Mouse (Mus musculus) midbrain, embryonic 14.5 days (tissue): ENCODE data around the gene Zfp451. TPM values are rescaled to one million over a fixed set of nuclear protein-coding genes. Genes with fewer than 3 reads are reported as not detected.
"Not testable (repeated sequence)": the region's sequence is repeated elsewhere in the genome, so short reads cannot be mapped to it uniquely, and the experiment has no call there.

Experiments
- ATAC-seq: fragments of 200-750 bp; cut with Nextera tagmentation; 2 replicates; pipeline ENCODE4 v1.8.0; 2017; ENCODE audit warnings: moderate number of reproducible peaks, moderate library complexity; ENCODE audit not compliant: low FRiP score, low TSS enrichment
- DNase-seq: peaks from one replicate; pipeline ENCODE4 v3.0.0-alpha.2; 2015
- H3K27ac ChIP-seq: fragments of 300-500 bp; sonication (generic); replicated peaks from 2 replicates; pipeline ENCODE4 v1.5.1; 2014; ENCODE audit warnings: mild to moderate bottlenecking, low read depth, low read length, moderate library complexity
- H3K27me3 ChIP-seq: fragments of 300-500 bp; sonication (generic); 2 replicates; pipeline ENCODE4 v1.6.1; 2014; ENCODE audit warnings: low read length, control low read depth, mixed read lengths; ENCODE audit not compliant: control insufficient read depth, insufficient read depth
- H3K36me3 ChIP-seq: fragments of 300-500 bp; sonication (generic); 2 replicates; pipeline ENCODE4 v1.6.1; 2014; ENCODE audit warnings: low read length, control low read depth; ENCODE audit not compliant: control insufficient read depth, insufficient read depth
- H3K4me1 ChIP-seq: fragments of 300-500 bp; sonication (generic); 2 replicates; pipeline ENCODE4 v1.6.1; 2014; ENCODE audit warnings: mild to moderate bottlenecking, antibody characterized with exemption, low read length, control low read depth; ENCODE audit not compliant: control insufficient read depth, insufficient read depth
- H3K4me2 ChIP-seq: fragments of 300-500 bp; sonication (generic); 2 replicates; pipeline ENCODE4 v1.6.1; 2014; ENCODE audit warnings: mild to moderate bottlenecking, low read length, moderate library complexity
- H3K4me3 ChIP-seq: fragments of 300-500 bp; sonication (generic); replicated peaks from 2 replicates; pipeline ENCODE4 v1.5.1; 2014; ENCODE audit warnings: low read depth, low read length
- H3K9ac ChIP-seq: fragments of 300-500 bp; sonication (generic); replicated peaks from 2 replicates; pipeline ENCODE4 v1.6.1; 2014; ENCODE audit warnings: mild to moderate bottlenecking, low read length, moderate library complexity
- H3K9me3 ChIP-seq: fragments of 300-500 bp; sonication (generic); 2 replicates; pipeline ENCODE4 v1.6.1; 2016; ENCODE audit warnings: low read length, control low read depth, mixed read lengths; ENCODE audit not compliant: control insufficient read depth
- WGBS: fragments of 180-500 bp; shearing (Covaris S2); extraction: QIAGEN DNeasy Blood & Tissue Kit; methylation state at CpG from one replicate; pipeline ENCODE4 v1.1.7; 2014; 5-methylcytosine and 5-hydroxymethylcytosine counted together
- polyA plus RNA-seq: library from polyadenylated mRNA; unstranded; fragments of >200 nt; fragmentation: Nextera tagmentation; extraction: Ambion mirVana; gene quantifications from 2 replicates; pipeline ENCODE4 v1.2.1, GENCODE M21; 2014

The Zfp451 gene
- 58.2 and 70.6 TPM in 2 replicates for polyA plus RNA-seq

DNA sequence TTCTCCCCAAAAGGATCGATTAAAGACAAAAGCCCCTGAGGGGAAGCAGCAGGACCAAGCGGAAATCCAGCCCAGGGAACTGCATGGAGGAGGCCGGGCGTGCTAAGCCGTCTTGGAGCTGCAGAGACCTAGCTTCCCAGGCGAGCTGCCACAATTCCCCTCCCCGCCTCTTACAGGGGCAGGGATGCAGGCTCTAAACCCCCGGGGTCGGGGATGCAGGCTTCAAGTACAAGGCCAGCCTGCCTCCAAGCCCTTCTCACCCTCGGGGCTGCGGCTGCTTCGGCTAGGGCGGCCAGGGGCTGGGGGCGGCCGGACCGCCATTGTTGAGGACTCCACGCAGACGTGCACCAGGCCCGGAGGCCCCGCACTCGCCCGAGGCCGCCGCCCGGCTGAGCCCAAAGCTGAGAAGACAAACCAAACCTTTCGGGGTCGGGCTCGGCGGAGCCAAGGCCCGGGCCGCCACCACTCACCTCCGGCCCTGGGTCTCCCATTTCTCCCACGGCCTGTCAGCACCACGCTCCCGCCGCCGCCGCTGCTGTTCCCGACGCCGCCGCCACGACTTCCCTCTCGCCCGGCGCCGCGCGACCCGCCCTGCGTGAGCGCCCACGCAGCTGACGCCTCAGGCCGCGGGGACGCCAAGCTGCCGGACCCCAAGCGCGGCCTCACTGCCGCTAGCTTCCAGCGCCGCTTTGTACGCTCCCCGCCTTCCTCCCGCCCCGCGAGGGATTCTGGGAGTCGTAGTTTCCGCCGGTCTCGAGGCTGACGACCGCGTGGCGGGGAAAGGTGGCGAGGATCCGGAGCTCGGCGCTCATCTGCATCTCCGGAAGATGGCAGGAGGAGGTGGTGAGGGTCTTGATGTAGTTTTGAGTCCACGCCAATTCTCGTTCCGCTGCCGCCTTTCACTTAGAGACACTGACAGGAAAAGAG lies at the start of gene Zfp451:
Zfp451 (minus strand) TSS at position 728 of the 927 bp plus-strand sequence.
- Histone ChIP-seq H3K9ac (peak within 1 kb of the TSS; percentile 99), H3K27me3 (no peaks in the 10 kb centered on the region), H3K4me3 (peak within 1 kb of the TSS; percentile 98), H3K36me3 (peaks cover 26% of the 10 kb centered on the region), H3K4me2 (peak within 1 kb of the TSS; percentile 82), H3K27ac (peak within 1 kb of the TSS; percentile 96), H3K9me3 (no peaks in the 10 kb centered on the region), H3K4me1 (peaks cover 10% of the 10 kb centered on the region)
- WGBS = under 1% methylated on average over 84 of the region's 85 CpGs
- DNase-seq = peak; percentile 98
- peak; percentile 96 for ATAC-seq

DNA sequence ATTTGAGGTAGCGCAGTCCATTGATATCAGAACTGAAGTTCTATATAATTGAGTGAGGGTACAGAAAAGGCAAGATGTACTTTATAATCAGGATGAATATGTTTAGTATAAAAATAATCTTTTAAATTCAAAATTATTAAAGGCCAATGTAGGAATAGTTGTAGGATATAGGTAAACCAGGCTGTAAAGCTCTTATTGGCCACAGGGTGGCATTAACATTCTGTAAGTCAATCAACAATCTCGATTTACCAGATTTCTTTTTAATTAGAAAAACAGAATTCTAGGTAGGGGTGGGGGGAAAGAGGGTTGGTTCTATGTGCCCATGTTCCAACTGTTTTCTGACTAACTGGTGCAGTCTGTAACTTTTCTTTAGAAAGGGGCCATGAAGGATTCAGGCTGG lies 32.4 kb upstream of the Zfp451 start:
- Histone ChIP-seq H3K9me3 (no peaks in the 10 kb centered on the region), H3K9ac (no peak overlapping the region), H3K4me3 (no peak overlapping the region), H3K27ac (no peak overlapping the region), H3K4me2 (no peak overlapping the region), H3K27me3 (no peaks in the 10 kb centered on the region), H3K36me3 (no peaks in the 10 kb centered on the region), H3K4me1 (no peaks in the 10 kb centered on the region)
- DNase-seq = no peak
- 94% methylated on average over 2 of the region's 2 CpGs for WGBS
- ATAC-seq = no peak

DNA sequence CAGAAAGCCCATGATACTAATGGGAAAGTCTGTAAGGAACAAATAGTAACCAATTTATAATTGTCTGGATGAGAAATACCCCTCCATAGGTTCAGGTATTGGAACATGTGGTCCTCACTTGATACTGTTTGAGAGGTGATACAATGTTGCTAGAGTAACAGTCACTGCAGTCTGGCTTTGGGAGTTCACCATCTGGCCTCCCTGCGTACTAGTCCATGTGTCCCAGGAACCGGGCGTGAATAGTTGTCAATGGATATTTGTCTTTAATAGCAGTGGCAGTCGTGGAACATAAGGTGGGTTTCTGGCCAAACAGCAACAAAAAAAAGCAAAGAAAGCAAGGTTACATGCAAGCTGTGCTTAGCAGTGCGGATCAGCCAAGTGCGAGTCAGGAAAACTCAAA lies 29.4 kb upstream of the Zfp451 start:
- no peak overlapping the region for H3K4me3 ChIP-seq
- no peak for DNase-seq
- 69% methylated on average over 6 of the region's 6 CpGs for WGBS
- no peaks in the 10 kb centered on the region for H3K4me1 ChIP-seq
- no peak overlapping the region for H3K27ac ChIP-seq
- no peak overlapping the region for H3K9ac ChIP-seq
- H3K36me3 ChIP-seq = no peaks in the 10 kb centered on the region
- H3K27me3 ChIP-seq = no peaks in the 10 kb centered on the region
- ATAC-seq = no peak
- no peak overlapping the region for H3K4me2 ChIP-seq
- no peaks in the 10 kb centered on the region for H3K9me3 ChIP-seq

DNA sequence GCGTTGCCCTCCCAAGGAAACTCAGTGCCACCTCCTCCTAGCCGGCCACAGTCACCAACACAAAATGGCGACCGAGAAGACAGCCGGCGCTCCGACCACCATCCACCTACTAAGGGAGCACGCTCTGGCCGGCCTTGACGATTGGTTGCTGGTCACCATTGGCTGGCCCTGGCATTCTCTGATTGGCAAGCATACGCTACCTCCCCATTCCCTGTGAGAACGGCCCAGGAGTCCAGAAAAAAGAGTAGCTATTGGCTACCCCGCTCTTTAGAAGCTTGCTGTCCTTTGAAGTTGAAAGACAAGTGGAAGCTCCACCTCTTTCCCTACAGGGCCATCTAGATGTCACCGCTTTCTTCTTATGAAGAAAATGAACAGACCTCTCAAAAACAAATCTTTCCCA lies 24.6 kb upstream of the Zfp451 start:
- H3K27me3 ChIP-seq, H3K36me3 ChIP-seq, H3K4me2 ChIP-seq, ATAC-seq, H3K4me1 ChIP-seq, H3K9me3 ChIP-seq, DNase-seq, H3K4me3 ChIP-seq, H3K9ac ChIP-seq, H3K27ac ChIP-seq: not testable (repeated sequence)
- WGBS = 96% methylated on average over 14 of the region's 14 CpGs

DNA sequence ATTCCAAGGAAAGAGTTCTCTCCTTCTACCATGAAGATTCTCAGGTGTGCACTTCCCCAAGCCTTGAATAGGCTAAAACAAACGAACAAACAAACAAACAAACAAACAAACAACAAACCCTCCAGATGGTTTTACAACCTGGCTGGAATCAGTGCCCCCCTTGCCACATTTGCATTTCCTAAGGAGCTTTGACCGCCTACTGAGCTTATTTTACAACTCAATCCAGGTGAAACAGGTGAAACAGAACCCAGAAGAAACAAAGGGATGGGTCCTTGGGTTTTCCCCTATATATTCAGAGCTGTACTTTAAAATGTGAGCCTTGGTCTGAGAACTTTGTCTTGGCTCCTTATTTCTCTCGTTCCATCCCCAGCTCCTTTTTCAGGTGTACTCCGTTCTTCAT lies 16.2 kb upstream of the Zfp451 start:
- no peaks in the 10 kb centered on the region for H3K9me3 ChIP-seq
- ATAC-seq (no peak), DNase-seq (no peak)
- H3K27me3 ChIP-seq = no peaks in the 10 kb centered on the region
- no peak overlapping the region for H3K9ac ChIP-seq
- H3K27ac ChIP-seq = no peak overlapping the region
- no peaks in the 10 kb centered on the region for H3K4me1 ChIP-seq
- H3K36me3 ChIP-seq = no peaks in the 10 kb centered on the region
- H3K4me3 ChIP-seq = no peak overlapping the region
- no peak overlapping the region for H3K4me2 ChIP-seq
- WGBS = 66% methylated on average over 4 of the region's 4 CpGs

DNA sequence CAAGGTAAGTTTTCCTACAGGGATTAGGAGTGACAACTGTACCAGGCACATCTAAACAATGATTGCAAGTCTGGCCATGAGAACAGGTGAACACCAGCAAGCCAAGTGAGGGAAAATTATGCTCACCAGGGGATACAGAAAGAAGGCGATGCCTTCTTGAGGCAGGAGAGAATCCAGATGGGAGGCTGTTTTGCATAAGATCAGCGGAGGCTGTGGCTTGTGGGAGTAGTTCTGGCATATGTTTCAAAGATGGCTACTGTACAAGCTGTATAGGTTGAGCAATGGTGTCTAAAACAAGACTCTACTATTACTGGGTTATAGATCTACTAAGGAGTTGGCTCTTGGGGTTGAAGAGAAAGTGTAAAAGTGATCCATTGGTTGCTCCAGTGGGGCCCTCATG lies 3.5 kb upstream of the Zfp451 start:
- DNase-seq = no peak
- Histone ChIP-seq H3K27me3 (no peaks in the 10 kb centered on the region), H3K36me3 (no peaks in the 10 kb centered on the region; the same call in 1 of the 2 replicates), H3K27ac (no peak overlapping the region), H3K4me3 (no peak overlapping the region), H3K4me2 (no peak overlapping the region), H3K9ac (no peak overlapping the region), H3K4me1 (peaks cover 5% of the 10 kb centered on the region), H3K9me3 (no peaks in the 10 kb centered on the region)
- ATAC-seq = no peak
- WGBS = 85% methylated on average over 2 of the region's 2 CpGs

DNA sequence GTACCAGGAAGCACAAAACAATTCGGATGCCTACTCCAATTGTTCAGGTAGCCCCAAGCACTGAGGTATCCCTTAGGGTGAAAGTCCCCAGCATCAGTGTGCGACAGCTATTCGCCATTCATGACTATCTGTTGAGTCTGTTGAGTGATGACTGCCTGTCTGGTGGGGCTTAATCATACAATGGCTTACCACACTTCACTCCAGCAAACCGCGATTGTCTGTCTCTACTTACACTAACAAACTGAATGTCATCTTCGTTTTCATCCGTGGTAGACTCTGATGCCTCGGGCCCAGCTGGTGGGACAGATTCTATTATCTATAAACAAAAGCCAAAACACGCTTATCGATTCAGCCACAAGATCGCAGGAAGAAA lies 914 bp downstream of the Zfp451 start:
- Histone ChIP-seq H3K9me3 (no peaks in the 10 kb centered on the region), H3K9ac (peak overlapping the region; percentile 99), H3K4me3 (peak overlapping the region; percentile 98), H3K4me2 (peak overlapping the region; percentile 82), H3K4me1 (peaks cover 10% of the 10 kb centered on the region), H3K27ac (peak overlapping the region; percentile 96), H3K27me3 (no peaks in the 10 kb centered on the region), H3K36me3 (peaks cover 30% of the 10 kb centered on the region)
- WGBS = 5% methylated on average over 11 of the region's 11 CpGs
- peak; percentile 1; the same call in 1 of the 2 replicates for ATAC-seq
- DNase-seq = no peak

DNA sequence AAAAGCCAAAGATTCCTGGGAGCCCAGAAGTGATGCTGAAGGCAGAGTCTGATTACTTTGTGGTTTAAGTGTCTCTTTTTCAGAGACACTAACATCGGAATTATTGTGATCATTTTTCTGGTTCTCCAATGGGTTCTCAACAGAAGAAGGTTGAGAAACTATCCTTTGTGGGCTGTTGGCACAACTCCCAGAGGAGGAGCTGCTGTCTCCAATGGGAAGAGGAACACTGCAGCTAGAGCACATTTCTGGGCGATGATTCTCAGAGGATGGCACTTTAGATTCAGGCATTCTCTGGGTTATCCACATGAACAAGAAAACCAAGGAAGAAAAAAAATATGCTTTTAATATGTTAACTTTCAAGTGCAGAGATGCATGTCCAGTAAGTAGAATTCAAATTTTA lies 11.1 kb downstream of the Zfp451 start:
- H3K4me3 ChIP-seq = no peak overlapping the region
- DNase-seq (no peak), ATAC-seq (no peak)
- H3K27me3 ChIP-seq = no peaks in the 10 kb centered on the region
- no peak overlapping the region for H3K27ac ChIP-seq
- H3K36me3 ChIP-seq = peaks cover 74% of the 10 kb centered on the region
- no peaks in the 10 kb centered on the region for H3K4me1 ChIP-seq
- WGBS = 95% methylated on average over 2 of the region's 2 CpGs
- no peak overlapping the region for H3K9ac ChIP-seq
- H3K9me3 ChIP-seq = no peaks in the 10 kb centered on the region
- H3K4me2 ChIP-seq = no peak overlapping the region

DNA sequence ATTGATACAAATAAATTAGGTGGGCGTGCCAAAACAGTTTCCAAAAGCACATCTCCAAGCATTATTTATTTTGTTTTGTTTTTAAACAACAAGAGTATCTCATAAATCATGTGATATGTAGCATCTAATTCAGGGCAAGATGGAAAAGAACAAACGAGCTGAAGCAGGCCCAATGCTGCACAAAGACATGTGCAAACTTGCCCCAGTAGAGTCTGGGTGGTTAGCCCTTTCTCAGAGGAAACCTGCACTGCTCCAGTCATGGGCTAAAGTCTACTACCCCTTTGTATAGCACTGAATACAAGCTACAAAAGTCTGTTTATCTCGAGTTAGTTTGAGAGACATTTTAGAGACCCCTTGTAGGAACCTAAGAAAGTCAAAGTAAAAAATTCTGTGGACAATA lies 14.8 kb downstream of the Zfp451 start:
- Histone ChIP-seq H3K4me1 (no peaks in the 10 kb centered on the region), H3K27ac (no peak overlapping the region), H3K27me3 (no peaks in the 10 kb centered on the region), H3K9me3 (no peaks in the 10 kb centered on the region), H3K4me3 (no peak overlapping the region), H3K9ac (no peak overlapping the region), H3K36me3 (peaks cover 64% of the 10 kb centered on the region), H3K4me2 (no peak overlapping the region)
- ATAC-seq = no peak
- 88% methylated on average over 3 of the region's 3 CpGs for WGBS
- no peak for DNase-seq
